8 mouse cellular contexts compared by ENCODE assay signal in the genomic region with DNA sequence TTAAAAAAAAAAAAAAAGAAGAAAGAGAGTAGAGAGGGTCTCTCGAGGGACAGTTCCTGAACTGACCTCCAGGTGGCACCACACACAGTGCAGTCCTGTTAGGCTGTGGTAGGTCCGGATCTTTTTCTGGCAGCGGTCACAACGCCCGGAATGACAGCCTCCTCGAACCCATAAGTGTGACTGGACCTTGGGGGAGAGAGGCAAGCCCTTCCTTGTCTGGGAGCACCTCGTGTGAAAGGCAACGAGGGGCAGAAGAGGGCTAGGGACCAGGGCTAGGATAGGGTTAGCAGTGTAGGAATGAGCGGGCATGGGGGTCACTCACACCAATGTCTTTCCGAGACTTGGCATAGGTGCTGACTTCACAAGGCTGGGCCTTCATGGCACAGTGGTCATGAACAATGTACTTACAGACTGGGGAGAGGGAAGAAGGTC. TPM values are rescaled to one million over a fixed set of nuclear protein-coding genes. Genes with fewer than 3 reads are reported as not detected.
A peak's percentile ranks its signal among the peaks of the same experiment; 100 is the strongest.
DNase-seq lines count a peak whose midpoint lies in the region; ATAC-seq and TF ChIP-seq lines count a peak whose summit lies in the region.

No protein-coding gene starts in this region.

- no peak overlapping the region for H3K4me3 ChIP-seq in ES-Bruce4 (ENCODE audit: low read depth, low read length)
- H3K4me3 ChIP-seq in forebrain, embryonic 11.5 days (ENCODE audit: low read depth, low read length) = no peak overlapping the region
- H3K4me3 ChIP-seq in heart, embryonic 15.5 days = 0 out of 2 replicates have a peak overlapping the region, but pooled peaks have one; percentile 5
- H3K4me3 ChIP-seq in lung, embryonic 14.5 days (ENCODE audit: low read depth, low read length) = no peak overlapping the region
- no peak overlapping the region for H3K4me3 ChIP-seq in thymus, adult 2 months (ENCODE audit: control insufficient read depth, insufficient read depth, low read length)

- no peak overlapping the region for H3K9ac ChIP-seq in ES-Bruce4 (ENCODE audit: low read depth, poor library complexity, severe bottlenecking)
- no peak overlapping the region for H3K9ac ChIP-seq in forebrain, embryonic 11.5 days (ENCODE audit: low read length)
- 0 out of 2 replicates have a peak overlapping the region, but pooled peaks have one; percentile 14 for H3K9ac ChIP-seq in heart, embryonic 15.5 days
- H3K9ac ChIP-seq in lung, embryonic 14.5 days = no peak overlapping the region

- no peaks in the 10 kb centered on the region for H3K27me3 ChIP-seq in ES-Bruce4 (ENCODE audit: control insufficient read depth, insufficient read depth, low read length, poor library complexity, severe bottlenecking)
- no peaks in the 10 kb centered on the region for H3K27me3 ChIP-seq in forebrain, embryonic 11.5 days (ENCODE audit: control insufficient read depth, insufficient read depth, low read length)
- no peaks in the 10 kb centered on the region for H3K27me3 ChIP-seq in heart, embryonic 15.5 days
- H3K27me3 ChIP-seq in lung, embryonic 14.5 days (ENCODE audit: insufficient read depth, low read length) = no peaks in the 10 kb centered on the region
- H3K27me3 ChIP-seq in thymus, adult 2 months (ENCODE audit: control insufficient read depth, insufficient read depth, low read length) = no peaks in the 10 kb centered on the region

- no peaks in the 10 kb centered on the region for H3K9me3 ChIP-seq in ES-Bruce4 (replicated peaks; ENCODE audit: control insufficient read depth, insufficient read depth, low read length, poor library complexity, severe bottlenecking)
- no peaks in the 10 kb centered on the region for H3K9me3 ChIP-seq in forebrain, embryonic 11.5 days (ENCODE audit: control insufficient read depth, low read length)
- H3K9me3 ChIP-seq in heart, embryonic 15.5 days (replicated peaks) = no peaks in the 10 kb centered on the region
- H3K9me3 ChIP-seq in lung, embryonic 14.5 days (ENCODE audit: low read depth, low read length) = no peaks in the 10 kb centered on the region

- peaks cover 14% of the 10 kb centered on the region for H3K36me3 ChIP-seq in ES-Bruce4 (ENCODE audit: control insufficient read depth, insufficient read depth, low read length, poor library complexity, severe bottlenecking)
- H3K36me3 ChIP-seq in forebrain, embryonic 11.5 days (ENCODE audit: control insufficient read depth, insufficient read depth, low read length) = no peaks in the 10 kb centered on the region
- H3K36me3 ChIP-seq in heart, embryonic 15.5 days = no peaks in the 10 kb centered on the region; the same call in 1 of the 2 replicates
- H3K36me3 ChIP-seq in lung, embryonic 14.5 days (ENCODE audit: insufficient read depth) = no peaks in the 10 kb centered on the region
- H3K36me3 ChIP-seq in thymus, adult 2 months (ENCODE audit: control insufficient read depth, insufficient read depth, low read length) = peaks cover 95% of the 10 kb centered on the region

- H3K4me2 ChIP-seq in forebrain, embryonic 11.5 days (ENCODE audit: low read depth, low read length, severe bottlenecking) = no peak overlapping the region
- H3K4me2 ChIP-seq in heart, embryonic 15.5 days = peak overlapping the region; percentile 48; the same call in 1 of the 2 replicates
- 0 out of 2 replicates have a peak overlapping the region, but pooled peaks have one; percentile 20 for H3K4me2 ChIP-seq in lung, embryonic 14.5 days

- peak; percentile 82 for TF ChIP-seq CTCF in ES-Bruce4 (IDR thresholded peaks at IDR 0.05; ENCODE audit: low read depth, low read length)
- peak; percentile 88 for TF ChIP-seq CTCF in lung, embryonic 14.5 days (IDR thresholded peaks at IDR 0.05; ENCODE audit: low read depth)
- TF ChIP-seq CTCF in thymus, adult 2 months (IDR thresholded peaks at IDR 0.05; ENCODE audit: borderline replicate concordance, control insufficient read depth, extremely low read depth, insufficient read depth, low read length, poor library complexity) = peak; percentile 75; the same call in 1 of the 2 replicates

- H3K4me1 ChIP-seq in ES-Bruce4 (ENCODE audit: control insufficient read depth, insufficient read depth, low read length) = no peaks in the 10 kb centered on the region
- H3K4me1 ChIP-seq in forebrain, embryonic 11.5 days (replicated peaks; ENCODE audit: control insufficient read depth, insufficient read depth, low read length) = no peaks in the 10 kb centered on the region
- H3K4me1 ChIP-seq in heart, embryonic 15.5 days (replicated peaks) = peaks cover 2% of the 10 kb centered on the region; the same call in 1 of the 2 replicates
- H3K4me1 ChIP-seq in lung, embryonic 14.5 days (ENCODE audit: insufficient read depth) = no peaks in the 10 kb centered on the region
- H3K4me1 ChIP-seq in thymus, adult 2 months (replicated peaks; ENCODE audit: control insufficient read depth, insufficient read depth, low read length) = no peaks in the 10 kb centered on the region

- no peak for TF ChIP-seq POLR2A in ES-Bruce4 (IDR thresholded peaks at IDR 0.05; ENCODE audit: insufficient read depth, low read length)
- no peak for TF ChIP-seq POLR2A in thymus, adult 2 months (IDR thresholded peaks at IDR 0.05; ENCODE audit: control insufficient read depth, extremely low read depth, insufficient read depth, low read length, poor library complexity)

- peak; percentile 83 for DNase-seq in forebrain, embryonic 11.5 days (ENCODE audit: low spot score)
- DNase-seq in kidney, postnatal 14 days = peak; percentile 81
- peak; percentile 92 for DNase-seq in lung, embryonic 14.5 days
- DNase-seq in thymus, adult 2 months = peak; percentile 70

- peak; percentile 64 for ATAC-seq in cerebellum, adult (ENCODE audit: insufficient number of reproducible peaks, low FRiP score, low TSS enrichment)
- ATAC-seq in forebrain, embryonic 11.5 days (replicated peaks; ENCODE audit: low FRiP score) = peak; percentile 79; the same call in 1 of the 2 replicates
- 0 out of 2 replicates have a peak, but pooled peaks have one; percentile 53 for ATAC-seq in heart, embryonic 15.5 days (replicated peaks; ENCODE audit: insufficient number of reproducible peaks, insufficient read depth, low FRiP score, low read depth)
- ATAC-seq in lung, embryonic 14.5 days (ENCODE audit: insufficient read depth) = peak; percentile 74
- ATAC-seq in neutrophil, adult 5-6 weeks (ENCODE audit: extremely low read depth, insufficient number of reproducible peaks, low FRiP score, poor library complexity, severe bottlenecking) = peak; percentile 86

- no peak for TF ChIP-seq EP300 in ES-Bruce4 (IDR thresholded peaks at IDR 0.05; ENCODE audit: insufficient read depth, low read depth, low read length)

- WGBS in forebrain, embryonic 11.5 days = 19% methylated on average over 10 of the region's 10 CpGs
- WGBS in heart, embryonic 15.5 days = 16% methylated on average over 10 of the region's 10 CpGs
- WGBS in lung, embryonic 14.5 days = 19% methylated on average over 10 of the region's 10 CpGs
- WGBS in thymus, adult 2 months = 27% methylated on average over 10 of the region's 10 CpGs

- no peak overlapping the region for H3K27ac ChIP-seq in ES-Bruce4 (ENCODE audit: insufficient read depth, low read length)
- H3K27ac ChIP-seq in forebrain, embryonic 11.5 days (ENCODE audit: low read depth, low read length) = no peak overlapping the region
- H3K27ac ChIP-seq in heart, embryonic 15.5 days = no peak overlapping the region
- H3K27ac ChIP-seq in lung, embryonic 14.5 days (ENCODE audit: low read depth) = no peak overlapping the region
- no peak overlapping the region for H3K27ac ChIP-seq in thymus, adult 2 months (ENCODE audit: control insufficient read depth, insufficient read depth, low read length)

RNA-seq across cellular contexts. Expression of a gene that starts 13.6 kb away (rescaled TPM):
- 44.7 and 46.7 TPM in 2 replicates for polyA plus RNA-seq in ES-Bruce4 (2011; ENCODE audit: insufficient read depth, insufficient read length, low read depth, missing spikeins)
- 3.9 and 4.0 TPM in 2 replicates for polyA plus RNA-seq in forebrain, embryonic 11.5 days (2014; fragmentation: Nextera tagmentation; extraction: Ambion mirVana)
- 5.4 and 10.1 TPM in 2 replicates for polyA plus RNA-seq in heart, embryonic 15.5 days (2015; fragmentation: Nextera tagmentation; extraction: Ambion mirVana)
- polyA plus RNA-seq in lung, embryonic 14.5 days (2014; fragmentation: Nextera tagmentation; extraction: Ambion mirVana) = 6.9 and 7.0 TPM in 2 replicates
- 264 and 290 TPM in 2 replicates for total RNA-seq in neutrophil, adult 5-6 weeks (2017)
- 326 and 374 TPM in 2 replicates for polyA plus RNA-seq in thymus, adult 2 months (2012; rRNA removed)

RNA-seq across cellular contexts. Expression of a gene that starts 16.7 kb away (rescaled TPM):
- 53.8 and 56.0 TPM in 2 replicates for polyA plus RNA-seq in ES-Bruce4 (2011; ENCODE audit: insufficient read depth, insufficient read length, low read depth, missing spikeins)
- polyA plus RNA-seq in forebrain, embryonic 11.5 days (2014; fragmentation: Nextera tagmentation; extraction: Ambion mirVana) = 47.6 and 51.4 TPM in 2 replicates
- polyA plus RNA-seq in heart, embryonic 15.5 days (2015; fragmentation: Nextera tagmentation; extraction: Ambion mirVana) = 15.4 and 23.2 TPM in 2 replicates
- 37.4 and 39.1 TPM in 2 replicates for polyA plus RNA-seq in lung, embryonic 14.5 days (2014; fragmentation: Nextera tagmentation; extraction: Ambion mirVana)
- total RNA-seq in neutrophil, adult 5-6 weeks (2017) = 56.3 and 57.8 TPM in 2 replicates
- polyA plus RNA-seq in thymus, adult 2 months (2012; rRNA removed) = 70.0 and 74.9 TPM in 2 replicates

RNA-seq across cellular contexts. Expression of a gene that starts 26.2 kb away (rescaled TPM):
- polyA plus RNA-seq in ES-Bruce4 (2011; ENCODE audit: insufficient read depth, insufficient read length, low read depth, missing spikeins) = 81.4 and 82.7 TPM in 2 replicates
- polyA plus RNA-seq in forebrain, embryonic 11.5 days (2014; fragmentation: Nextera tagmentation; extraction: Ambion mirVana) = 119 and 120 TPM in 2 replicates
- 85.9 and 90.4 TPM in 2 replicates for polyA plus RNA-seq in heart, embryonic 15.5 days (2015; fragmentation: Nextera tagmentation; extraction: Ambion mirVana)
- 105 and 109 TPM in 2 replicates for polyA plus RNA-seq in lung, embryonic 14.5 days (2014; fragmentation: Nextera tagmentation; extraction: Ambion mirVana)
- total RNA-seq in neutrophil, adult 5-6 weeks (2017) = 38.6 and 40.6 TPM in 2 replicates
- 87.6 and 100 TPM in 2 replicates for polyA plus RNA-seq in thymus, adult 2 months (2012; rRNA removed)

RNA-seq across cellular contexts. Expression of a gene that starts 27.0 kb away (rescaled TPM):
- polyA plus RNA-seq in ES-Bruce4 (2011; ENCODE audit: insufficient read depth, insufficient read length, low read depth, missing spikeins) = 3.0 TPM in 2 replicates
- polyA plus RNA-seq in forebrain, embryonic 11.5 days (2014; fragmentation: Nextera tagmentation; extraction: Ambion mirVana) = 1.8 and 4.5 TPM in 2 replicates
- polyA plus RNA-seq in heart, embryonic 15.5 days (2015; fragmentation: Nextera tagmentation; extraction: Ambion mirVana) = 2.5 and 2.7 TPM in 2 replicates
- 1.4 TPM in 2 replicates for polyA plus RNA-seq in lung, embryonic 14.5 days (2014; fragmentation: Nextera tagmentation; extraction: Ambion mirVana)
- not detected in 2 replicates for total RNA-seq in neutrophil, adult 5-6 weeks (2017)
- 1.0 TPM in 2 replicates for polyA plus RNA-seq in thymus, adult 2 months (2012; rRNA removed)

RNA-seq across cellular contexts. Expression of a gene that starts 35.0 kb away (rescaled TPM):
- polyA plus RNA-seq in ES-Bruce4 (2011; ENCODE audit: insufficient read depth, insufficient read length, low read depth, missing spikeins) = 79.0 and 83.6 TPM in 2 replicates
- polyA plus RNA-seq in forebrain, embryonic 11.5 days (2014; fragmentation: Nextera tagmentation; extraction: Ambion mirVana) = 78.8 and 79.1 TPM in 2 replicates
- 61.0 and 67.8 TPM in 2 replicates for polyA plus RNA-seq in heart, embryonic 15.5 days (2015; fragmentation: Nextera tagmentation; extraction: Ambion mirVana)
- 63.6 and 66.8 TPM in 2 replicates for polyA plus RNA-seq in lung, embryonic 14.5 days (2014; fragmentation: Nextera tagmentation; extraction: Ambion mirVana)
- total RNA-seq in neutrophil, adult 5-6 weeks (2017) = 129 and 132 TPM in 2 replicates
- polyA plus RNA-seq in thymus, adult 2 months (2012; rRNA removed) = 73.8 and 86.1 TPM in 2 replicates
